Mouse (Mus musculus) limb, embryonic 13.5 days (tissue): ENCODE measurements around the gene Gm11037. TPM values are rescaled to one million over a fixed set of nuclear protein-coding genes. Genes with fewer than 3 reads are reported as not detected.

Experiments used
- ATAC-seq: fragments of 200-750 bp; cut with Nextera tagmentation; 2 replicates; pipeline ENCODE4 v1.8.0; 2017; ENCODE audit warnings: low read depth, moderate number of reproducible peaks, moderate TSS enrichment; ENCODE audit not compliant: low FRiP score
- H3K27ac ChIP-seq: fragments of 300-500 bp; sonication (generic); 2 replicates; pipeline ENCODE4 v1.5.1; 2015; ENCODE audit warnings: inconsistent platforms, mild to moderate bottlenecking, moderate library complexity
- H3K27me3 ChIP-seq: fragments of 300-500 bp; sonication (generic); 2 replicates; pipeline ENCODE4 v1.6.1; 2015; ENCODE audit warnings: mild to moderate bottlenecking, inconsistent platforms
- H3K36me3 ChIP-seq: fragments of 300-500 bp; sonication (generic); 2 replicates; pipeline ENCODE4 v1.6.1; 2015; ENCODE audit warnings: inconsistent platforms, mild to moderate bottlenecking, moderate library complexity
- H3K4me1 ChIP-seq: fragments of 300-500 bp; sonication (generic); 2 replicates; pipeline ENCODE4 v1.6.1; 2015; ENCODE audit warnings: inconsistent platforms
- H3K4me2 ChIP-seq: fragments of 300-500 bp; sonication (generic); replicated peaks from 2 replicates; pipeline ENCODE4 v1.6.1; 2015; ENCODE audit warnings: inconsistent platforms, mild to moderate bottlenecking, moderate library complexity
- H3K4me3 ChIP-seq: fragments of 300-500 bp; sonication (generic); 2 replicates; pipeline ENCODE4 v1.5.1; 2015; ENCODE audit warnings: moderate library complexity, mild to moderate bottlenecking, inconsistent platforms
- H3K9ac ChIP-seq: fragments of 300-500 bp; sonication (generic); 2 replicates; pipeline ENCODE4 v1.6.1; 2015; ENCODE audit warnings: mild to moderate bottlenecking, inconsistent platforms
- H3K9me3 ChIP-seq: fragments of 300-500 bp; sonication (generic); 2 replicates; pipeline ENCODE4 v1.6.1; 2016; ENCODE audit warnings: inconsistent platforms
- WGBS: fragments of 180-500 bp; shearing (Covaris S2); methylation state at CpG from one replicate; pipeline ENCODE4 v1.1.7; 2015; 5-methylcytosine and 5-hydroxymethylcytosine counted together
- polyA plus RNA-seq: library from polyadenylated mRNA; unstranded; fragments of >200 nt; fragmentation: Nextera tagmentation; extraction: Ambion mirVana; gene quantifications from 2 replicates; pipeline ENCODE4 v1.2.1, GENCODE M21; 2015

The Gm11037 gene
- polyA plus RNA-seq, 1 experiment from 2014 or later: not detected

GRCm38 (mm10) chr2:131132111-131132888, 997 bp upstream of the Gm11037 start:
- peaks cover 44% of the 10 kb centered on the region for H3K36me3 ChIP-seq
- no peak overlapping the region for H3K4me3 ChIP-seq
- no peaks in the 10 kb centered on the region for H3K27me3 ChIP-seq
- peaks cover 29% of the 10 kb centered on the region for H3K4me1 ChIP-seq
- no peak for ATAC-seq
- no peak overlapping the region for H3K27ac ChIP-seq
- no peak overlapping the region for H3K9ac ChIP-seq
- 82% methylated on average over 10 of the region's 10 CpGs for WGBS
- H3K4me2 ChIP-seq: no peak overlapping the region
- no peaks in the 10 kb centered on the region for H3K9me3 ChIP-seq

GRCm38 (mm10) chr2:131134381-131134780, 1.1 kb downstream of the Gm11037 start:
- H3K27ac ChIP-seq: no peak overlapping the region
- H3K9me3 ChIP-seq: no peaks in the 10 kb centered on the region
- H3K9ac ChIP-seq: no peak overlapping the region
- no peak for ATAC-seq
- WGBS: 50% methylated on average over 1 of the region's 1 CpGs
- H3K4me1 ChIP-seq: peaks cover 12% of the 10 kb centered on the region
- no peak overlapping the region for H3K4me2 ChIP-seq
- H3K4me3 ChIP-seq: no peak overlapping the region
- H3K36me3 ChIP-seq: peaks cover 65% of the 10 kb centered on the region
- no peaks in the 10 kb centered on the region for H3K27me3 ChIP-seq

- ATAC-seq: no peak
- no peaks in the 10 kb centered on the region for H3K9me3 ChIP-seq
- H3K36me3 ChIP-seq: peaks cover 70% of the 10 kb centered on the region
- H3K4me1 ChIP-seq: peaks cover 12% of the 10 kb centered on the region; the same call in 1 of the 2 replicates
- H3K27ac ChIP-seq: no peak overlapping the region
- no peak overlapping the region for H3K4me3 ChIP-seq
- H3K4me2 ChIP-seq: no peak overlapping the region
- no peaks in the 10 kb centered on the region for H3K27me3 ChIP-seq
- peak overlapping the region; percentile 31; the same call in 1 of the 2 replicates for H3K9ac ChIP-seq
- 68% methylated on average over 8 of the region's 8 CpGs for WGBS
Measured at GRCm38 (mm10) chr2:131134826-131135400, 1.6 kb downstream of the Gm11037 start.

- peak overlapping the region; percentile 31; the same call in 1 of the 2 replicates for H3K9ac ChIP-seq
- no peaks in the 10 kb centered on the region for H3K27me3 ChIP-seq
- peaks cover 12% of the 10 kb centered on the region; the same call in 1 of the 2 replicates for H3K4me1 ChIP-seq
- H3K4me3 ChIP-seq: no peak overlapping the region
- peaks cover 77% of the 10 kb centered on the region for H3K36me3 ChIP-seq
- no peaks in the 10 kb centered on the region for H3K9me3 ChIP-seq
- H3K4me2 ChIP-seq: no peak overlapping the region
- H3K27ac ChIP-seq: no peak overlapping the region
- no peak for ATAC-seq
- WGBS: 66% methylated on average over 11 of the region's 11 CpGs
Measured at GRCm38 (mm10) chr2:131135521-131136139, 2.3 kb downstream of the Gm11037 start.

- H3K4me1 ChIP-seq: peaks cover 11% of the 10 kb centered on the region
- no peak for ATAC-seq
- H3K36me3 ChIP-seq: peaks cover 93% of the 10 kb centered on the region
- WGBS: 83% methylated on average over 4 of the region's 4 CpGs
- no peak overlapping the region for H3K4me3 ChIP-seq
- no peak overlapping the region for H3K27ac ChIP-seq
- H3K27me3 ChIP-seq: no peaks in the 10 kb centered on the region
- H3K4me2 ChIP-seq: no peak overlapping the region
- no peak overlapping the region for H3K9ac ChIP-seq
- H3K9me3 ChIP-seq: no peaks in the 10 kb centered on the region
Measured at GRCm38 (mm10) chr2:131138296-131138695, 5.0 kb downstream of the Gm11037 start.

GRCm38 (mm10) chr2:131138760-131139159, 5.5 kb downstream of the Gm11037 start:
- Histone ChIP-seq H3K9ac (no peak overlapping the region), H3K4me2 (no peak overlapping the region), H3K27ac (no peak overlapping the region), H3K9me3 (no peaks in the 10 kb centered on the region), H3K4me1 (peaks cover 11% of the 10 kb centered on the region), H3K4me3 (no peak overlapping the region), H3K36me3 (peaks cover 98% of the 10 kb centered on the region), H3K27me3 (no peaks in the 10 kb centered on the region)
- 93% methylated on average over 7 of the region's 7 CpGs for WGBS
- ATAC-seq: no peak

- Histone ChIP-seq H3K36me3 (peaks cover 98% of the 10 kb centered on the region), H3K4me2 (no peak overlapping the region), H3K4me3 (no peak overlapping the region), H3K27me3 (no peaks in the 10 kb centered on the region), H3K9ac (no peak overlapping the region), H3K9me3 (no peaks in the 10 kb centered on the region), H3K27ac (no peak overlapping the region), H3K4me1 (peaks cover 11% of the 10 kb centered on the region)
- 92% methylated on average over 5 of the region's 5 CpGs for WGBS
- no peak for ATAC-seq
Measured at GRCm38 (mm10) chr2:131139287-131139686, 6.0 kb downstream of the Gm11037 start.

- Histone ChIP-seq H3K4me2 (no peak overlapping the region), H3K4me1 (peaks cover 9% of the 10 kb centered on the region), H3K4me3 (no peak overlapping the region), H3K36me3 (peaks cover 98% of the 10 kb centered on the region), H3K9me3 (no peaks in the 10 kb centered on the region), H3K27me3 (no peaks in the 10 kb centered on the region), H3K27ac (no peak overlapping the region), H3K9ac (no peak overlapping the region)
- WGBS: 66% methylated on average over 5 of the region's 5 CpGs
- ATAC-seq: no peak
Measured at GRCm38 (mm10) chr2:131139886-131140532, 6.7 kb downstream of the Gm11037 start.

- WGBS: 79% methylated on average over 5 of the region's 5 CpGs
- no peak for ATAC-seq
- no peaks in the 10 kb centered on the region for H3K27me3 ChIP-seq
Measured at GRCm38 (mm10) chr2:131140533-131140905, 7.2 kb downstream of the Gm11037 start.

GRCm38 (mm10) chr2:131141336-131141986, 8.2 kb downstream of the Gm11037 start:
- H3K4me2 ChIP-seq: no peak overlapping the region
- no peaks in the 10 kb centered on the region for H3K27me3 ChIP-seq
- H3K4me1 ChIP-seq: peaks cover 10% of the 10 kb centered on the region
- ATAC-seq: no peak
- H3K36me3 ChIP-seq: peaks cover 97% of the 10 kb centered on the region
- H3K9me3 ChIP-seq: no peaks in the 10 kb centered on the region
- WGBS: 90% methylated on average over 8 of the region's 8 CpGs
- no peak overlapping the region for H3K9ac ChIP-seq
- no peak overlapping the region for H3K4me3 ChIP-seq
- no peak overlapping the region for H3K27ac ChIP-seq

More at GRCm38 (mm10) chr2:131140533-131140905, 7.2 kb downstream of the Gm11037 start:
- Histone ChIP-seq H3K36me3 (peaks cover 98% of the 10 kb centered on the region), H3K4me2 (no peak overlapping the region), H3K4me3 (no peak overlapping the region), H3K4me1 (peaks cover 8% of the 10 kb centered on the region), H3K27ac (no peak overlapping the region), H3K9ac (no peak overlapping the region), H3K9me3 (no peaks in the 10 kb centered on the region)

GRCm38 (mm10) chr2:131142592-131142991, 9.3 kb downstream of the Gm11037 start:
- Histone ChIP-seq H3K36me3 (peaks cover 97% of the 10 kb centered on the region), H3K4me1 (peaks cover 10% of the 10 kb centered on the region), H3K9ac (no peak overlapping the region; the same call in 1 of the 2 replicates), H3K4me2 (no peak overlapping the region), H3K27ac (no peak overlapping the region), H3K27me3 (no peaks in the 10 kb centered on the region), H3K9me3 (no peaks in the 10 kb centered on the region), H3K4me3 (no peak overlapping the region)
- 32% methylated on average over 18 of the region's 18 CpGs for WGBS
- ATAC-seq: peak; percentile 45; the same call in 1 of the 2 replicates
